In the genomic region with DNA sequence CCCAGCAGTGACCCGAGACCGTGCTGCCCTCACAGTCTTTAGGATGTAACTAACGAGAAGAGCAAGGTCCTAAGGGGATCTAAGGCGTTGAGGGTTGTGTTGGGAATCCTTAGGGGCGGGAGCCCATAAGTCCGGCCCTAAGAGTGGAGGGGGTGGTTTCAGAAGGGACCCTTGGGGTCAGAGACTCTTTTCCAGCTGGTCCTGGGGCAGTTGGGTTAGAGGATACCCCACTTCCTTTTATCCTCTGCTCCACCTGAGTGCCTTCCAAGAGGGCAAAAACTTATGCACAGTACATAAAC, we compare ENCODE assay signal across 11 mouse cellular contexts. TPM values are rescaled to one million over a fixed set of nuclear protein-coding genes. Genes with fewer than 3 reads are reported as not detected.
A peak's percentile ranks its signal among the peaks of the same experiment; 100 is the strongest.
DNase-seq lines count a peak whose midpoint lies in the region; ATAC-seq lines count a peak whose summit lies in the region.
"Had no signal": no experiment of that assay in that cellular context is flagged by ENCODE, and none has a peak within 500 bp of the region (broad histone marks: within the 10 kb centered on the region; RNA-seq: fewer than 3 reads in every experiment).

No protein-coding gene starts in this region.

- H3K9ac ChIP-seq in kidney, embryonic 14.5 days (ENCODE audit: low read depth, low read length): no peak overlapping the region
- H3K9ac ChIP-seq in embryonic facial prominence, embryonic 14.5 days (ENCODE audit: low read depth, low read length): 0 out of 2 replicates have a peak overlapping the region, but pooled peaks have one; percentile 61
- no peak overlapping the region for H3K9ac ChIP-seq in intestine, embryonic 14.5 days (ENCODE audit: low read length)
- H3K9ac ChIP-seq in neural tube, embryonic 12.5 days: peak overlapping the region; percentile 53

- peak overlapping the region; percentile 46 for H3K4me2 ChIP-seq in kidney, embryonic 14.5 days (replicated peaks; ENCODE audit: low read depth, low read length)
- peak overlapping the region; percentile 91 for H3K4me2 ChIP-seq in embryonic facial prominence, embryonic 14.5 days (ENCODE audit: low read depth, low read length)
- peak overlapping the region; percentile 63 for H3K4me2 ChIP-seq in intestine, embryonic 14.5 days (ENCODE audit: low read length)
- H3K4me2 ChIP-seq in neural tube, embryonic 12.5 days (replicated peaks): peak overlapping the region; percentile 60

- no peaks in the 10 kb centered on the region for H3K36me3 ChIP-seq in kidney, embryonic 14.5 days (ENCODE audit: control insufficient read depth, insufficient read depth, low read length)
- no peaks in the 10 kb centered on the region for H3K36me3 ChIP-seq in embryonic facial prominence, embryonic 14.5 days (ENCODE audit: control insufficient read depth, insufficient read depth, low read length)
- H3K36me3 ChIP-seq in intestine, embryonic 14.5 days (ENCODE audit: control insufficient read depth, insufficient read depth, low read length): no peaks in the 10 kb centered on the region
- H3K36me3 ChIP-seq in neural tube, embryonic 12.5 days: no peaks in the 10 kb centered on the region

- H3K27me3 ChIP-seq in kidney, embryonic 14.5 days (ENCODE audit: control insufficient read depth, insufficient read depth, low read length): peaks cover 57% of the 10 kb centered on the region
- H3K27me3 ChIP-seq in embryonic facial prominence, embryonic 14.5 days (replicated peaks; ENCODE audit: control insufficient read depth, insufficient read depth, low read length): peaks cover 68% of the 10 kb centered on the region
- peaks cover 91% of the 10 kb centered on the region for H3K27me3 ChIP-seq in intestine, embryonic 14.5 days (replicated peaks; ENCODE audit: control insufficient read depth, insufficient read depth, low read length)
- peaks cover 5% of the 10 kb centered on the region; the same call in 1 of the 2 replicates for H3K27me3 ChIP-seq in neural tube, embryonic 12.5 days (replicated peaks)

- peak overlapping the region; percentile 35 for H3K4me3 ChIP-seq in kidney, embryonic 14.5 days (ENCODE audit: low read length)
- peak overlapping the region; percentile 44 for H3K4me3 ChIP-seq in embryonic facial prominence, embryonic 14.5 days (ENCODE audit: low read depth, low read length)
- peak overlapping the region; percentile 32 for H3K4me3 ChIP-seq in intestine, embryonic 14.5 days (ENCODE audit: low read depth, low read length)
- peak overlapping the region; percentile 32; the same call in 1 of the 2 replicates for H3K4me3 ChIP-seq in neural tube, embryonic 12.5 days

- no peak for DNase-seq in kidney, adult 9 months
- no peak for DNase-seq in embryonic facial prominence, embryonic 14.5 days (ENCODE audit: low spot score)
- DNase-seq in intestine, embryonic 14.5 days (ENCODE audit: low spot score): peak; percentile 55
- DNase-seq in thymus, postnatal 4 days: no peak
- DNase-seq in kidney, postnatal 4 days: no peak
- DNase-seq: adrenal gland, adult 8-10 months had no signal

- H3K9me3 ChIP-seq in kidney, embryonic 14.5 days (ENCODE audit: control insufficient read depth, low read length): no peaks in the 10 kb centered on the region
- no peaks in the 10 kb centered on the region for H3K9me3 ChIP-seq in embryonic facial prominence, embryonic 14.5 days (ENCODE audit: control insufficient read depth, low read length)
- no peaks in the 10 kb centered on the region for H3K9me3 ChIP-seq in intestine, embryonic 14.5 days (ENCODE audit: control insufficient read depth, low read length)
- no peaks in the 10 kb centered on the region for H3K9me3 ChIP-seq in neural tube, embryonic 12.5 days

- H3K4me1 ChIP-seq in kidney, embryonic 14.5 days (ENCODE audit: control insufficient read depth, insufficient read depth, low read length): peaks cover 13% of the 10 kb centered on the region; the same call in 1 of the 2 replicates
- H3K4me1 ChIP-seq in embryonic facial prominence, embryonic 14.5 days (ENCODE audit: control insufficient read depth, insufficient read depth, low read length): peaks cover 14% of the 10 kb centered on the region; the same call in 1 of the 2 replicates
- H3K4me1 ChIP-seq in intestine, embryonic 14.5 days (replicated peaks; ENCODE audit: control insufficient read depth, insufficient read depth, low read length): peaks cover 13% of the 10 kb centered on the region
- H3K4me1 ChIP-seq in neural tube, embryonic 12.5 days: peaks cover 61% of the 10 kb centered on the region

- ATAC-seq in kidney, embryonic 14.5 days (ENCODE audit: low FRiP score, low TSS enrichment): no peak
- ATAC-seq in embryonic facial prominence, embryonic 14.5 days (ENCODE audit: low read depth): no peak
- no peak for ATAC-seq in intestine, embryonic 14.5 days (replicated peaks; ENCODE audit: low FRiP score, low TSS enrichment, low read depth)
- ATAC-seq in neural tube, embryonic 12.5 days (ENCODE audit: low FRiP score, low read depth): peak; percentile 15; the same call in 1 of the 2 replicates
- ATAC-seq in monocyte, adult 5-6 weeks (replicated peaks; ENCODE audit: insufficient number of reproducible peaks, low FRiP score, low TSS enrichment, poor library complexity, severe bottlenecking): no peak

- H3K27ac ChIP-seq in kidney, embryonic 14.5 days (ENCODE audit: low read depth, low read length): no peak overlapping the region
- H3K27ac ChIP-seq in embryonic facial prominence, embryonic 14.5 days (replicated peaks; ENCODE audit: low read depth, low read length): no peak overlapping the region
- no peak overlapping the region for H3K27ac ChIP-seq in intestine, embryonic 14.5 days (ENCODE audit: low read depth)
- H3K27ac ChIP-seq in neural tube, embryonic 12.5 days: peak overlapping the region; percentile 74; the same call in 1 of the 2 replicates

- WGBS in kidney, embryonic 14.5 days: 4% methylated on average over 6 of the region's 6 CpGs
- 4% methylated on average over 6 of the region's 6 CpGs for WGBS in embryonic facial prominence, embryonic 14.5 days
- 4% methylated on average over 6 of the region's 6 CpGs for WGBS in intestine, embryonic 14.5 days
- WGBS in neural tube, embryonic 12.5 days: under 1% methylated on average over 6 of the region's 6 CpGs

RNA-seq across cellular contexts. Expression of a gene that starts 12.9 kb away (rescaled TPM):
- polyA plus RNA-seq in kidney, embryonic 14.5 days (2014; fragmentation: Nextera tagmentation; extraction: Ambion mirVana): not detected in 2 replicates
- not detected in 2 replicates for polyA plus RNA-seq in embryonic facial prominence, embryonic 14.5 days (2014; fragmentation: Nextera tagmentation; extraction: Ambion mirVana)
- not detected in 2 replicates for polyA plus RNA-seq in intestine, embryonic 14.5 days (2014; fragmentation: Nextera tagmentation; extraction: Ambion mirVana)
- 81.6 and 95.9 TPM in 2 replicates for polyA plus RNA-seq in neural tube, embryonic 12.5 days (2016; fragmentation: Nextera tagmentation; extraction: Ambion mirVana)
- total RNA-seq in monocyte, adult 5-6 weeks (2017): not detected in 3 replicates
- total RNA-seq: adrenal gland, adult 8-10 months had no signal
- polyA plus RNA-seq: gonadal fat pad, adult 2 months; spleen, adult 2 months had no signal

RNA-seq across cellular contexts. Expression of a gene that starts 20.6 kb away (rescaled TPM):
- polyA plus RNA-seq in kidney, embryonic 14.5 days (2014; fragmentation: Nextera tagmentation; extraction: Ambion mirVana): 0.91 TPM in 2 replicates
- 3.4 and 3.6 TPM in 2 replicates for polyA plus RNA-seq in embryonic facial prominence, embryonic 14.5 days (2014; fragmentation: Nextera tagmentation; extraction: Ambion mirVana)
- polyA plus RNA-seq in intestine, embryonic 14.5 days (2014; fragmentation: Nextera tagmentation; extraction: Ambion mirVana): 2.8 and 3.5 TPM in 2 replicates
- polyA plus RNA-seq in neural tube, embryonic 12.5 days (2016; fragmentation: Nextera tagmentation; extraction: Ambion mirVana): 25.5 and 28.4 TPM in 2 replicates
- 0.68 TPM in 1 of 3 replicates, not detected in the others for total RNA-seq in monocyte, adult 5-6 weeks (2017)
- polyA plus RNA-seq: spleen, adult 2 months had no signal

RNA-seq across cellular contexts. Expression of a gene that starts 25.3 kb away (rescaled TPM):
- polyA plus RNA-seq in kidney, embryonic 14.5 days (2014; fragmentation: Nextera tagmentation; extraction: Ambion mirVana): 40.6 and 62.9 TPM in 2 replicates
- 46.2 and 58.5 TPM in 2 replicates for polyA plus RNA-seq in embryonic facial prominence, embryonic 14.5 days (2014; fragmentation: Nextera tagmentation; extraction: Ambion mirVana)
- polyA plus RNA-seq in intestine, embryonic 14.5 days (2014; fragmentation: Nextera tagmentation; extraction: Ambion mirVana): 56.0 and 61.2 TPM in 2 replicates
- polyA plus RNA-seq in neural tube, embryonic 12.5 days (2016; fragmentation: Nextera tagmentation; extraction: Ambion mirVana): 62.5 and 65.1 TPM in 2 replicates
- 16.3 to 28.9 TPM (median 26.9 TPM) in 3 replicates for total RNA-seq in monocyte, adult 5-6 weeks (2017)

RNA-seq across cellular contexts. Expression of a gene that starts 25.6 kb away (rescaled TPM):
- polyA plus RNA-seq in kidney, embryonic 14.5 days (2014; fragmentation: Nextera tagmentation; extraction: Ambion mirVana): 46.2 and 47.5 TPM in 2 replicates
- polyA plus RNA-seq in embryonic facial prominence, embryonic 14.5 days (2014; fragmentation: Nextera tagmentation; extraction: Ambion mirVana): 31.1 and 31.4 TPM in 2 replicates
- polyA plus RNA-seq in intestine, embryonic 14.5 days (2014; fragmentation: Nextera tagmentation; extraction: Ambion mirVana): 36.1 and 41.5 TPM in 2 replicates
- 49.2 and 54.8 TPM in 2 replicates for polyA plus RNA-seq in neural tube, embryonic 12.5 days (2016; fragmentation: Nextera tagmentation; extraction: Ambion mirVana)
- 27.4 to 31.4 TPM (median 27.6 TPM) in 3 replicates for total RNA-seq in monocyte, adult 5-6 weeks (2017)

RNA-seq across cellular contexts. Expression of a gene that starts 31.4 kb away (rescaled TPM):
- polyA plus RNA-seq in kidney, embryonic 14.5 days (2014; fragmentation: Nextera tagmentation; extraction: Ambion mirVana): 0.38 TPM in 1 of 2 replicates, not detected in the other
- 0.60 TPM in 1 of 2 replicates, not detected in the other for polyA plus RNA-seq in embryonic facial prominence, embryonic 14.5 days (2014; fragmentation: Nextera tagmentation; extraction: Ambion mirVana)
- 119 and 202 TPM in 2 replicates for polyA plus RNA-seq in intestine, embryonic 14.5 days (2014; fragmentation: Nextera tagmentation; extraction: Ambion mirVana)
- not detected in 2 replicates for polyA plus RNA-seq in neural tube, embryonic 12.5 days (2016; fragmentation: Nextera tagmentation; extraction: Ambion mirVana)
- not detected in 3 replicates for total RNA-seq in monocyte, adult 5-6 weeks (2017)
- total RNA-seq: adrenal gland, adult 8-10 months had no signal
- polyA plus RNA-seq: gonadal fat pad, adult 2 months; spleen, adult 2 months had no signal

Comparison
In these comparisons a context has a peak if more than half of its experiments do, and no peak if none do; other contexts are left out.
1. H3K9ac ChIP-seq: peak in embryonic facial prominence, embryonic 14.5 days (single experiment) and neural tube, embryonic 12.5 days (single experiment); none in kidney, embryonic 14.5 days (single experiment) and intestine, embryonic 14.5 days (single experiment).
2. RNA of a gene that starts 12.9 kb away (polyA plus RNA-seq): 81.6 to 95.9 TPM in neural tube, embryonic 12.5 days; not detected in kidney, embryonic 14.5 days, not detected in embryonic facial prominence, embryonic 14.5 days and not detected in intestine, embryonic 14.5 days; every median in the first group is over 10 times any median in the second.
3. Peak in every context shown above with its lines, with median percentiles within 50 percentile points of each other: H3K4me2 ChIP-seq and H3K4me3 ChIP-seq.